Comparison of ENCODE assay signal across 21 mouse cellular contexts in the genomic region with DNA sequence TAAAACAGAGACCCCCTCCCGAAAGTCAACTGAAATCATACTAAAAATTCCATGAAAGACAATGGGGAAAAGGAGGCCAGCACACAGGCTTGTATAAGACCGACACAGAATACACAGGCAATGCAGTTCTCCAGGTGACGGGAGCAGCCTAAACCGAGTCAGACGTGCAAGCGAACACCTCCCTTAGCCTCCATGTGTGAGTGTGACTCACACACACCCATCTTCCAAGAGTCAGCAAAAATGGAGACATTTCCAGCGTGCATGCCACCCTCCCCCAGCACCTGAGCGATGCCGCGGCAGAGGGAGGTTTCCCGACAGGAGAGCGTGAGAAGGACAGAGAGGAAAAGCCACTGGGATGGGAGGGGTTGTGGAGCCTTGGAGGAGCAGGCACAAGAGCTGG.
DNase-seq lines count a peak whose midpoint lies in the region; ATAC-seq and TF ChIP-seq lines count a peak whose summit lies in the region.
"Had no signal": no experiment of that assay in that cellular context is flagged by ENCODE, and none has a peak within 500 bp of the region (broad histone marks: within the 10 kb centered on the region; RNA-seq: fewer than 3 reads in every experiment).

No protein-coding gene starts in this region.

- no peak for ATAC-seq in hindbrain, embryonic 16.5 days
- no peak for ATAC-seq in midbrain, embryonic 13.5 days
- no peak for ATAC-seq in midbrain, embryonic 16.5 days
- no peak for ATAC-seq in G1E (ENCODE audit: extremely low read depth, insufficient number of reproducible peaks, low FRiP score, poor library complexity, severe bottlenecking)
- ATAC-seq in erythroblast, adult 5-6 weeks (replicated peaks; ENCODE audit: low FRiP score, poor library complexity, severe bottlenecking) = 0 out of 2 replicates have a peak, but pooled peaks have one; percentile 25
- ATAC-seq: forebrain, embryonic 16.5 days; intestine, embryonic 16.5 days had no signal

- H3K4me3 ChIP-seq in hindbrain, embryonic 10.5 days = no peak overlapping the region
- no peak overlapping the region for H3K4me3 ChIP-seq in hindbrain, embryonic 16.5 days (ENCODE audit: low read length)
- no peak overlapping the region for H3K4me3 ChIP-seq in midbrain, embryonic 13.5 days (replicated peaks)
- H3K4me3 ChIP-seq in midbrain, embryonic 16.5 days (ENCODE audit: low read depth, low read length) = no peak overlapping the region
- 0 out of 2 replicates have a peak overlapping the region, but pooled peaks have one; percentile 11 for H3K4me3 ChIP-seq in G1E (ENCODE audit: low read depth, low read length)
- H3K4me3 ChIP-seq: embryonic facial prominence, embryonic 15.5 days; heart, embryonic 10.5 days had no signal

- no peaks in the 10 kb centered on the region for H3K9me3 ChIP-seq in hindbrain, embryonic 10.5 days
- no peaks in the 10 kb centered on the region for H3K9me3 ChIP-seq in hindbrain, embryonic 16.5 days (ENCODE audit: control insufficient read depth, low read length)
- H3K9me3 ChIP-seq in midbrain, embryonic 13.5 days = no peaks in the 10 kb centered on the region
- H3K9me3 ChIP-seq in midbrain, embryonic 16.5 days (replicated peaks; ENCODE audit: control insufficient read depth, low read length, poor library complexity, severe bottlenecking) = no peaks in the 10 kb centered on the region
- peaks cover 71% of the 10 kb centered on the region for H3K9me3 ChIP-seq in G1E (replicated peaks)
- H3K9me3 ChIP-seq: embryonic facial prominence, embryonic 15.5 days; heart, embryonic 10.5 days had no signal

- no peak overlapping the region for H3K9ac ChIP-seq in hindbrain, embryonic 16.5 days (ENCODE audit: low read depth, low read length)
- H3K9ac ChIP-seq in midbrain, embryonic 13.5 days (replicated peaks) = no peak overlapping the region
- H3K9ac ChIP-seq in midbrain, embryonic 16.5 days (ENCODE audit: low read depth, low read length) = no peak overlapping the region
- H3K9ac ChIP-seq: embryonic facial prominence, embryonic 15.5 days had no signal

- DNase-seq in hindbrain, embryonic 10.5 days (ENCODE audit: low spot score) = no peak
- no peak for DNase-seq in G1E (ENCODE audit: low spot score)
- no peak for DNase-seq in spleen, adult 18-20 months
- no peak for DNase-seq in urinary bladder, postnatal 25 days (ENCODE audit: low spot score)
- DNase-seq: adrenal gland, adult 2 months; adrenal gland, postnatal 25 days; cerebellum, adult 11 months; cerebellum, adult 8-10 months; cerebellum, postnatal 14 days; embryo, embryonic 11 days; heart, adult 18-20 months; heart, postnatal 10 days had no signal

- H3K4me1 ChIP-seq in hindbrain, embryonic 10.5 days (replicated peaks) = peaks cover 50% of the 10 kb centered on the region
- H3K4me1 ChIP-seq in hindbrain, embryonic 16.5 days (ENCODE audit: control insufficient read depth, insufficient read depth, low read depth, low read length) = peaks cover 34% of the 10 kb centered on the region
- H3K4me1 ChIP-seq in midbrain, embryonic 13.5 days (replicated peaks) = peaks cover 61% of the 10 kb centered on the region
- H3K4me1 ChIP-seq in midbrain, embryonic 16.5 days (ENCODE audit: control insufficient read depth, insufficient read depth, low read length) = peaks cover 33% of the 10 kb centered on the region
- H3K4me1 ChIP-seq in G1E (ENCODE audit: insufficient read depth, low read depth, low read length) = no peaks in the 10 kb centered on the region

- H3K27ac ChIP-seq in hindbrain, embryonic 10.5 days = 0 out of 2 replicates have a peak overlapping the region, but pooled peaks have one; percentile 50
- no peak overlapping the region for H3K27ac ChIP-seq in hindbrain, embryonic 16.5 days (ENCODE audit: low read depth, low read length)
- peak overlapping the region; percentile 19; the same call in 1 of the 2 replicates for H3K27ac ChIP-seq in midbrain, embryonic 13.5 days
- H3K27ac ChIP-seq in midbrain, embryonic 16.5 days (ENCODE audit: low read length) = no peak overlapping the region
- H3K27ac ChIP-seq: embryonic facial prominence, embryonic 15.5 days; heart, embryonic 10.5 days had no signal

- WGBS in hindbrain, embryonic 10.5 days = 93% methylated on average over 12 of the region's 12 CpGs
- 89% methylated on average over 12 of the region's 12 CpGs for WGBS in hindbrain, embryonic 16.5 days
- 91% methylated on average over 12 of the region's 12 CpGs for WGBS in midbrain, embryonic 13.5 days
- 92% methylated on average over 12 of the region's 12 CpGs for WGBS in midbrain, embryonic 16.5 days

- no peak overlapping the region for H3K4me2 ChIP-seq in hindbrain, embryonic 16.5 days (ENCODE audit: low read length)
- H3K4me2 ChIP-seq in midbrain, embryonic 13.5 days (replicated peaks) = no peak overlapping the region
- H3K4me2 ChIP-seq in midbrain, embryonic 16.5 days (ENCODE audit: low read length) = no peak overlapping the region
- H3K4me2 ChIP-seq: embryonic facial prominence, embryonic 15.5 days had no signal

- TF ChIP-seq CTCF in G1E (IDR thresholded peaks at IDR 0.05; ENCODE audit: low read depth, low read length) = no peak

- no peaks in the 10 kb centered on the region for H3K27me3 ChIP-seq in hindbrain, embryonic 10.5 days (ENCODE audit: insufficient read depth, poor library complexity, severe bottlenecking)
- no peaks in the 10 kb centered on the region for H3K27me3 ChIP-seq in hindbrain, embryonic 16.5 days (replicated peaks; ENCODE audit: control insufficient read depth, insufficient read depth, low read length)
- H3K27me3 ChIP-seq in midbrain, embryonic 13.5 days = 0 out of 2 replicates have a peak, but pooled peaks cover 2% of the 10 kb centered on the region
- no peaks in the 10 kb centered on the region for H3K27me3 ChIP-seq in midbrain, embryonic 16.5 days (ENCODE audit: control insufficient read depth, insufficient read depth, low read depth, low read length)
- no peaks in the 10 kb centered on the region for H3K27me3 ChIP-seq in G1E (ENCODE audit: insufficient read depth, low read length)
- H3K27me3 ChIP-seq: CH12.LX; embryonic facial prominence, embryonic 15.5 days had no signal

- no peaks in the 10 kb centered on the region for H3K36me3 ChIP-seq in hindbrain, embryonic 10.5 days
- H3K36me3 ChIP-seq in hindbrain, embryonic 16.5 days (ENCODE audit: control insufficient read depth, insufficient read depth, low read length) = no peaks in the 10 kb centered on the region
- no peaks in the 10 kb centered on the region for H3K36me3 ChIP-seq in midbrain, embryonic 13.5 days
- H3K36me3 ChIP-seq in midbrain, embryonic 16.5 days (ENCODE audit: control insufficient read depth, insufficient read depth, low read length) = no peaks in the 10 kb centered on the region
- peaks cover 3% of the 10 kb centered on the region for H3K36me3 ChIP-seq in G1E (replicated peaks)
- H3K36me3 ChIP-seq: embryonic facial prominence, embryonic 15.5 days; heart, embryonic 10.5 days had no signal

Comparison
In these comparisons a context has a peak if more than half of its experiments do, and no peak if none do; other contexts are left out.
1. H3K27ac ChIP-seq: peak in hindbrain, embryonic 10.5 days (single experiment) and midbrain, embryonic 13.5 days (single experiment); none in hindbrain, embryonic 16.5 days (single experiment) and midbrain, embryonic 16.5 days (single experiment).